27 mouse cellular contexts compared by ENCODE assay signal in genomic region chr8:111206321-111206720, GRCm38 (mm10). TPM values are rescaled to one million over a fixed set of nuclear protein-coding genes. Genes with fewer than 3 reads are reported as not detected.
DNase-seq lines count a peak whose midpoint lies in the region; ATAC-seq lines count a peak whose summit lies in the region.
"Had no signal": no experiment of that assay in that cellular context is flagged by ENCODE, and none has a peak within 500 bp of the region (broad histone marks: within the 10 kb centered on the region; RNA-seq: fewer than 3 reads in every experiment).

No protein-coding gene starts in this region.

- no peak for ATAC-seq in kidney, embryonic 15.5 days (replicated peaks; ENCODE audit: low FRiP score)
- ATAC-seq in kidney, embryonic 14.5 days (ENCODE audit: low FRiP score, low TSS enrichment) = no peak
- ATAC-seq: activated CD4-positive, CD25-positive, alpha-beta regulatory T cell, adult 4 months; forebrain, embryonic 15.5 days; hindbrain, embryonic 16.5 days; intestine, embryonic 15.5 days had no signal

- no peaks in the 10 kb centered on the region for H3K27me3 ChIP-seq in heart, embryonic 10.5 days (ENCODE audit: insufficient read depth, poor library complexity, severe bottlenecking)
- H3K27me3 ChIP-seq in kidney, embryonic 15.5 days = no peaks in the 10 kb centered on the region
- H3K27me3 ChIP-seq in kidney, embryonic 14.5 days (ENCODE audit: control insufficient read depth, insufficient read depth, low read length) = no peaks in the 10 kb centered on the region
- H3K27me3 ChIP-seq: embryonic facial prominence, embryonic 13.5 days; forebrain, embryonic 12.5 days; forebrain, embryonic 15.5 days; heart, embryonic 13.5 days; hindbrain, embryonic 13.5 days; intestine, embryonic 15.5 days had no signal

- WGBS in heart, embryonic 10.5 days = 84% methylated on average over 6 of the region's 6 CpGs
- 83% methylated on average over 6 of the region's 6 CpGs for WGBS in kidney, embryonic 15.5 days
- WGBS in kidney, embryonic 14.5 days = 83% methylated on average over 6 of the region's 6 CpGs

- no peak overlapping the region for H3K4me2 ChIP-seq in kidney, embryonic 15.5 days
- H3K4me2 ChIP-seq in kidney, embryonic 14.5 days (replicated peaks; ENCODE audit: low read depth, low read length) = no peak overlapping the region
- H3K4me2 ChIP-seq: embryonic facial prominence, embryonic 13.5 days; forebrain, embryonic 12.5 days; forebrain, embryonic 15.5 days; heart, embryonic 13.5 days; hindbrain, embryonic 13.5 days; intestine, embryonic 15.5 days had no signal

- H3K4me1 ChIP-seq in heart, embryonic 10.5 days = 0 out of 2 replicates have a peak, but pooled peaks cover 5% of the 10 kb centered on the region
- H3K4me1 ChIP-seq in kidney, embryonic 15.5 days = peaks cover 7% of the 10 kb centered on the region; the same call in 1 of the 2 replicates
- H3K4me1 ChIP-seq in kidney, embryonic 14.5 days (ENCODE audit: control insufficient read depth, insufficient read depth, low read length) = no peaks in the 10 kb centered on the region
- H3K4me1 ChIP-seq: embryonic facial prominence, embryonic 10.5 days; embryonic facial prominence, embryonic 13.5 days; forebrain, embryonic 12.5 days; forebrain, embryonic 15.5 days; hindbrain, embryonic 10.5 days; intestine, embryonic 15.5 days had no signal

- DNase-seq in heart, adult 11 months = peak; percentile 78
- no peak for DNase-seq in heart, embryonic 10.5 days (ENCODE audit: low spot score)
- peak; percentile 9 for DNase-seq in heart, adult 8-10 months (ENCODE audit: low spot score)
- DNase-seq in heart, postnatal 4 days = no peak
- DNase-seq in kidney, adult 11 months = peak; percentile 26
- peak; percentile 10 to 15 for DNase-seq in kidney, postnatal 36 days
- DNase-seq: adrenal gland, adult 8-10 months; adrenal gland, postnatal 25 days; cerebellum, adult 11-12 months; cerebellum, adult 8-10 months; cerebellum, postnatal 10 days; cerebellum, postnatal 36 days; embryo, embryonic 11 days; gastrocnemius, postnatal 25 days had no signal

- no peaks in the 10 kb centered on the region for H3K36me3 ChIP-seq in heart, embryonic 10.5 days
- H3K36me3 ChIP-seq in kidney, embryonic 15.5 days = no peaks in the 10 kb centered on the region
- H3K36me3 ChIP-seq in kidney, embryonic 14.5 days (ENCODE audit: control insufficient read depth, insufficient read depth, low read length) = no peaks in the 10 kb centered on the region
- H3K36me3 ChIP-seq: embryonic facial prominence, embryonic 10.5 days; embryonic facial prominence, embryonic 13.5 days; forebrain, embryonic 12.5 days; forebrain, embryonic 15.5 days; heart, embryonic 13.5 days; hindbrain, embryonic 10.5 days; hindbrain, embryonic 13.5 days; intestine, embryonic 15.5 days had no signal

- H3K4me3 ChIP-seq in heart, embryonic 10.5 days = no peak overlapping the region
- H3K4me3 ChIP-seq in kidney, embryonic 15.5 days (replicated peaks) = no peak overlapping the region
- H3K4me3 ChIP-seq in kidney, embryonic 14.5 days (ENCODE audit: low read length) = no peak overlapping the region
- H3K4me3 ChIP-seq: embryonic facial prominence, embryonic 10.5 days; embryonic facial prominence, embryonic 13.5 days; erythroblast, embryonic 14.5 days; forebrain, embryonic 12.5 days; forebrain, embryonic 15.5 days; heart, embryonic 13.5 days; hindbrain, embryonic 10.5 days; hindbrain, embryonic 13.5 days; intestine, embryonic 15.5 days had no signal

- no peak overlapping the region for H3K27ac ChIP-seq in heart, embryonic 10.5 days
- H3K27ac ChIP-seq in kidney, embryonic 15.5 days = no peak overlapping the region
- no peak overlapping the region for H3K27ac ChIP-seq in kidney, embryonic 14.5 days (ENCODE audit: low read depth, low read length)
- H3K27ac ChIP-seq: embryonic facial prominence, embryonic 10.5 days; embryonic facial prominence, embryonic 13.5 days; forebrain, embryonic 12.5 days; forebrain, embryonic 15.5 days; heart, embryonic 13.5 days; hindbrain, embryonic 10.5 days; hindbrain, embryonic 13.5 days; intestine, embryonic 15.5 days had no signal

- H3K9ac ChIP-seq in kidney, embryonic 15.5 days = no peak overlapping the region
- H3K9ac ChIP-seq in kidney, embryonic 14.5 days (ENCODE audit: low read depth, low read length) = no peak overlapping the region
- H3K9ac ChIP-seq: embryonic facial prominence, embryonic 13.5 days; forebrain, embryonic 12.5 days; forebrain, embryonic 15.5 days; heart, embryonic 13.5 days; hindbrain, embryonic 13.5 days; intestine, embryonic 15.5 days had no signal

- H3K9me3 ChIP-seq in heart, embryonic 10.5 days = no peaks in the 10 kb centered on the region
- no peaks in the 10 kb centered on the region for H3K9me3 ChIP-seq in kidney, embryonic 15.5 days (replicated peaks)
- H3K9me3 ChIP-seq in kidney, embryonic 14.5 days (ENCODE audit: control insufficient read depth, low read length) = no peaks in the 10 kb centered on the region
- H3K9me3 ChIP-seq: embryonic facial prominence, embryonic 10.5 days; embryonic facial prominence, embryonic 13.5 days; forebrain, embryonic 12.5 days; forebrain, embryonic 15.5 days; heart, embryonic 13.5 days; hindbrain, embryonic 10.5 days; hindbrain, embryonic 13.5 days; intestine, embryonic 15.5 days had no signal

RNA-seq across cellular contexts. Expression of gene Glg1, which starts 52.7 kb away (rescaled TPM):
- 61.5 and 70.4 TPM in 2 replicates for polyA plus RNA-seq in heart, embryonic 10.5 days (2016; fragmentation: Nextera tagmentation; extraction: Ambion mirVana)
- total RNA-seq in heart, adult 8-10 months (2022) = 100 to 1,000 TPM in 1 of 4 experiments, 10 to 100 TPM in 3; 87.4 to 103 (median 96.6) TPM
- 100 to 1,000 TPM; 107 TPM for total RNA-seq in heart, postnatal 4 days (2021)
- 76.0 and 78.0 TPM in 2 replicates for polyA plus RNA-seq in kidney, embryonic 15.5 days (2015; fragmentation: Nextera tagmentation; extraction: Ambion mirVana)
- polyA plus RNA-seq in kidney, embryonic 14.5 days (2014; fragmentation: Nextera tagmentation; extraction: Ambion mirVana) = 60.1 and 95.8 TPM in 2 replicates

Comparison
In these comparisons a context has a peak if more than half of its experiments do, and no peak if none do; other contexts are left out.
1. DNase-seq: peak in heart, adult 11 months (single experiment), heart, adult 8-10 months (single experiment), kidney, adult 11 months (single experiment) and kidney, postnatal 36 days (2 of 2); none in heart, embryonic 10.5 days (single experiment) and heart, postnatal 4 days (single experiment).